Mouse (Mus musculus): ENCODE results near the gene Odc1. TPM values are rescaled to one million over a fixed set of nuclear protein-coding genes. Genes with fewer than 3 reads are reported as not detected.

Odc1 gene
- total and polyA plus RNA-seq, 2 experiments from 2014 or later, result 102 to 181 TPM

GRCm38 (mm10) chr12:17557344-17557966, 12.9 kb downstream of the Odc1 start:
- Histone ChIP-seq H3K27ac (ENCODE audit: low read depth, low read length) (0 out of 2 replicates have a peak overlapping the region, but pooled peaks have one; percentile 43), H3K27me3 (ENCODE audit: insufficient read depth, low read length) (no peaks in the 10 kb centered on the region), H3K9ac (replicated peaks; ENCODE audit: low read length, poor library complexity, severe bottlenecking) (no peak overlapping the region), H3K9me3 (ENCODE audit: low read length) (no peaks in the 10 kb centered on the region), H3K4me1 (ENCODE audit: insufficient read depth, low read length) (peaks cover 4% of the 10 kb centered on the region; the same call in 1 of the 2 replicates), H3K4me3 (ENCODE audit: low read depth, low read length) (peak overlapping the region; percentile 16; the same call in 1 of the 2 replicates), H3K36me3 (ENCODE audit: insufficient read depth, low read length) (0 out of 2 replicates have a peak, but pooled peaks cover 2% of the 10 kb centered on the region), H3K4me2 (ENCODE audit: low read depth, low read length, poor library complexity, severe bottlenecking) (peak overlapping the region; percentile 36)
- TF ChIP-seq CTCF (IDR thresholded peaks at IDR 0.05), result no peak
- ATAC-seq (ENCODE audit: low FRiP score), result peak; percentile 18
- peak; percentile 74 for DNase-seq (ENCODE audit: low spot score)
- WGBS, result 12% methylated on average over 7 of the region's 7 CpGs

GRCm38 (mm10) chr12:17557967-17558345, 13.4 kb downstream of the Odc1 start:
- Histone ChIP-seq H3K4me3 (ENCODE audit: low read depth, low read length) (no peak overlapping the region), H3K27ac (ENCODE audit: low read depth, low read length) (no peak overlapping the region), H3K4me2 (ENCODE audit: low read depth, low read length, poor library complexity, severe bottlenecking) (no peak overlapping the region), H3K4me1 (ENCODE audit: insufficient read depth, low read length) (peaks cover 4% of the 10 kb centered on the region; the same call in 1 of the 2 replicates), H3K9ac (replicated peaks; ENCODE audit: low read length, poor library complexity, severe bottlenecking) (no peak overlapping the region), H3K27me3 (ENCODE audit: insufficient read depth, low read length) (no peaks in the 10 kb centered on the region), H3K9me3 (ENCODE audit: low read length) (no peaks in the 10 kb centered on the region), H3K36me3 (ENCODE audit: insufficient read depth, low read length) (0 out of 2 replicates have a peak, but pooled peaks cover under 1% of the 10 kb centered on the region)
- 6% methylated on average over 2 of the region's 2 CpGs for WGBS
- peak; percentile 71 for DNase-seq (ENCODE audit: low spot score)
- ATAC-seq (ENCODE audit: low FRiP score), result peak; percentile 14
- TF ChIP-seq CTCF (IDR thresholded peaks at IDR 0.05), result no peak

GRCm38 (mm10) chr12:17562396-17562795, 17.8 kb downstream of the Odc1 start:
- Histone ChIP-seq H3K9me3 (ENCODE audit: low read length) (no peaks in the 10 kb centered on the region), H3K4me3 (ENCODE audit: low read depth, low read length) (no peak overlapping the region), H3K36me3 (ENCODE audit: insufficient read depth, low read length) (no peaks in the 10 kb centered on the region), H3K27me3 (ENCODE audit: insufficient read depth, low read length) (no peaks in the 10 kb centered on the region), H3K27ac (ENCODE audit: low read depth, low read length) (no peak overlapping the region), H3K4me2 (ENCODE audit: low read depth, low read length, poor library complexity, severe bottlenecking) (no peak overlapping the region), H3K4me1 (ENCODE audit: insufficient read depth, low read length) (peaks cover 4% of the 10 kb centered on the region; the same call in 1 of the 2 replicates), H3K9ac (replicated peaks; ENCODE audit: low read length, poor library complexity, severe bottlenecking) (no peak overlapping the region)
- no peak for DNase-seq (ENCODE audit: low spot score)
- WGBS, result 88% methylated on average over 1 of the region's 1 CpGs
- TF ChIP-seq CTCF (IDR thresholded peaks at IDR 0.05), result no peak
- no peak for ATAC-seq (ENCODE audit: low FRiP score)

GRCm38 (mm10) chr12:17565393-17566045, 20.9 kb downstream of the Odc1 start:
- no peak for TF ChIP-seq CTCF (IDR thresholded peaks at IDR 0.05)
- DNase-seq (ENCODE audit: low spot score) (no peak), ATAC-seq (ENCODE audit: low FRiP score) (no peak)
- Histone ChIP-seq H3K4me1 (ENCODE audit: insufficient read depth, low read length) (no peaks in the 10 kb centered on the region), H3K4me2 (ENCODE audit: low read depth, low read length, poor library complexity, severe bottlenecking) (no peak overlapping the region), H3K9me3 (ENCODE audit: low read length) (no peaks in the 10 kb centered on the region), H3K27me3 (ENCODE audit: insufficient read depth, low read length) (no peaks in the 10 kb centered on the region), H3K27ac (ENCODE audit: low read depth, low read length) (no peak overlapping the region), H3K9ac (replicated peaks; ENCODE audit: low read length, poor library complexity, severe bottlenecking) (no peak overlapping the region), H3K4me3 (ENCODE audit: low read depth, low read length) (no peak overlapping the region), H3K36me3 (ENCODE audit: insufficient read depth, low read length) (no peaks in the 10 kb centered on the region)
- WGBS, result 93% methylated on average over 3 of the region's 3 CpGs

- no peak overlapping the region for H3K4me3 ChIP-seq (ENCODE audit: low read depth, low read length)
- H3K4me1 ChIP-seq (ENCODE audit: insufficient read depth, low read length), result no peaks in the 10 kb centered on the region
- no peak for TF ChIP-seq CTCF (IDR thresholded peaks at IDR 0.05)
- H3K27me3 ChIP-seq (ENCODE audit: insufficient read depth, low read length), result no peaks in the 10 kb centered on the region
- no peak overlapping the region for H3K4me2 ChIP-seq (ENCODE audit: low read depth, low read length, poor library complexity, severe bottlenecking)
- H3K9me3 ChIP-seq (ENCODE audit: low read length), result no peaks in the 10 kb centered on the region
- DNase-seq (ENCODE audit: low spot score) (no peak), ATAC-seq (ENCODE audit: low FRiP score) (no peak)
- no peaks in the 10 kb centered on the region for H3K36me3 ChIP-seq (ENCODE audit: insufficient read depth, low read length)
- no peak overlapping the region for H3K27ac ChIP-seq (ENCODE audit: low read depth, low read length)
- H3K9ac ChIP-seq (replicated peaks; ENCODE audit: low read length, poor library complexity, severe bottlenecking), result no peak overlapping the region
- 80% methylated on average over 1 of the region's 1 CpGs for WGBS
Measured at GRCm38 (mm10) chr12:17566046-17566408, 21.4 kb downstream of the Odc1 start.

- no peaks in the 10 kb centered on the region for H3K4me1 ChIP-seq (ENCODE audit: insufficient read depth, low read length)
- ATAC-seq (ENCODE audit: low FRiP score), result no peak
- no peaks in the 10 kb centered on the region for H3K27me3 ChIP-seq (ENCODE audit: insufficient read depth, low read length)
- H3K4me2 ChIP-seq (ENCODE audit: low read depth, low read length, poor library complexity, severe bottlenecking), result no peak overlapping the region
- 0 out of 2 replicates have a peak, but pooled peaks have one; percentile 4 for TF ChIP-seq CTCF (IDR thresholded peaks at IDR 0.05)
- DNase-seq (ENCODE audit: low spot score), result no peak
- H3K9ac ChIP-seq (replicated peaks; ENCODE audit: low read length, poor library complexity, severe bottlenecking), result no peak overlapping the region
- H3K9me3 ChIP-seq (ENCODE audit: low read length), result no peaks in the 10 kb centered on the region
- no peak overlapping the region for H3K27ac ChIP-seq (ENCODE audit: low read depth, low read length)
- no peak overlapping the region for H3K4me3 ChIP-seq (ENCODE audit: low read depth, low read length)
- 83% methylated on average over 10 of the region's 10 CpGs for WGBS
- H3K36me3 ChIP-seq (ENCODE audit: insufficient read depth, low read length), result no peaks in the 10 kb centered on the region
Measured at GRCm38 (mm10) chr12:17568564-17568963, 24.0 kb downstream of the Odc1 start.
